Mouse (Mus musculus) thymus, adult 2 months (tissue): ENCODE data around the gene Nudcd3.

Experiments
- CTCF ChIP-seq: fragments of 200-500 bp; IDR thresholded peaks from 2 replicates; pipeline ENCODE4 v1.5.1; 2012; ENCODE audit warnings: mild to moderate bottlenecking, control low read depth, low read length, moderate library complexity, borderline replicate concordance; ENCODE audit not compliant: control insufficient read depth, poor library complexity, insufficient read depth; ENCODE audit errors: extremely low read depth
- POLR2A ChIP-seq: fragments of 200-500 bp; IDR thresholded peaks from 2 replicates; pipeline ENCODE4 v1.6.1; 2012; ENCODE audit warnings: mild to moderate bottlenecking, low read length, control low read depth, moderate library complexity; ENCODE audit not compliant: control insufficient read depth, poor library complexity, insufficient read depth; ENCODE audit errors: extremely low read depth

DNA sequence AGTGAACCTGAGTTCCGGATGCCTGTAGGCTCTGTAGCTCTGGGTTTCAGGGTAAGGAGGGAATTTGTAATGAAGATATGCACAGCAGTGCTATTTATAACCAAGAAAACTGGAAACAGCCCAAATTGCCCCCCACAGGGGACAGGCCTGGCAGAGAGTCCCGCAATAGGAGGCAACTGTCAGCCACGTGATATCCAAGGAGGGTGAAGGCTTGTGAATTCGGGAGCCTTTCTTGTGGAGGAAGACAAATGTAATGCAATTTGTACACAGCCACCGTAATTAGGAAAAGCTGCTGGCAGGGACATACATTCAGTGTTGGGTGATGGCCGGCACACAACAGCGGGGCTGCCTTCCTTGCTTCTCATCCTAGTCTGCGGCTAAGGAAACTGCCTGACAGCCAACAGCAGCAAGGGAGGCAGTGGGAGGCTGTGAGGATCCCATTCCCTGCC lies 124.6 kb downstream of the Nudcd3 start:
- TF ChIP-seq CTCF (no peak), POLR2A (no peak)
